Mouse (Mus musculus) embryonic facial prominence, embryonic 10.5 days (tissue): ENCODE measurements around the gene Pdzd7. TPM values are rescaled to one million over a fixed set of nuclear protein-coding genes. Genes with fewer than 3 reads are reported as not detected.

Experiments
- DNase-seq: peaks from one replicate; pipeline ENCODE4 v3.0.0-alpha.2; 2017; ENCODE audit warnings: low spot score
- H3K27ac ChIP-seq: fragments of 300-500 bp; sonication (generic); replicated peaks from 2 replicates; pipeline ENCODE4 v1.5.1; 2016; ENCODE audit warnings: mild to moderate bottlenecking
- H3K27me3 ChIP-seq: fragments of 300-500 bp; sonication (generic); replicated peaks from 2 replicates; pipeline ENCODE4 v1.6.1; 2016; ENCODE audit warnings: low read depth, mild to moderate bottlenecking; ENCODE audit not compliant: poor library complexity, severe bottlenecking
- H3K36me3 ChIP-seq: fragments of 300-500 bp; sonication (generic); replicated peaks from 2 replicates; pipeline ENCODE4 v1.6.1; 2016; ENCODE audit warnings: mild to moderate bottlenecking, moderate library complexity
- H3K4me1 ChIP-seq: fragments of 300-500 bp; sonication (generic); 2 replicates; pipeline ENCODE4 v1.6.1; 2016
- H3K4me3 ChIP-seq: fragments of 300-500 bp; sonication (generic); 2 replicates; pipeline ENCODE4 v1.5.1; 2016; ENCODE audit warnings: mild to moderate bottlenecking, moderate library complexity
- H3K9me3 ChIP-seq: fragments of 300-500 bp; sonication (generic); 2 replicates; pipeline ENCODE4 v1.6.1; 2016; ENCODE audit warnings: mild to moderate bottlenecking
- WGBS: fragments of 180-500 bp; shearing (Covaris S2); methylation state at CpG from one replicate; pipeline ENCODE4 v1.1.7; 2016; 5-methylcytosine and 5-hydroxymethylcytosine counted together
- polyA plus RNA-seq: library from polyadenylated mRNA; unstranded; fragments of >200 nt; fragmentation: Nextera tagmentation; extraction: Ambion mirVana; gene quantifications from 2 replicates; pipeline ENCODE4 v1.2.1, GENCODE M21; 2016

The Pdzd7 gene
- polyA plus RNA-seq, 1 experiment from 2014 or later: 0.27 TPM

- under 1% methylated on average over 45 of the region's 45 CpGs for WGBS
- Histone ChIP-seq H3K4me1 (peaks cover 56% of the 10 kb centered on the region), H3K27ac (peak within 1 kb of the TSS; percentile 88), H3K4me3 (peak within 1 kb of the TSS; percentile 63), H3K9me3 (no peaks in the 10 kb centered on the region), H3K27me3 (peaks cover 86% of the 10 kb centered on the region), H3K36me3 (no peaks in the 10 kb centered on the region)
- DNase-seq: peak; percentile 94
Measured at GRCm38 (mm10) chr19:45074580-45075322, 29.2 kb upstream of the Pdzd7 start, which contains the start of gene Kazald1. Kazald1 (plus strand) TSS chr19:45075241.

- Histone ChIP-seq H3K36me3 (no peaks in the 10 kb centered on the region), H3K27ac (peak overlapping the region; percentile 88), H3K9me3 (no peaks in the 10 kb centered on the region), H3K4me3 (peak overlapping the region; percentile 63), H3K27me3 (peaks cover 86% of the 10 kb centered on the region), H3K4me1 (peaks cover 49% of the 10 kb centered on the region)
- WGBS: 10% methylated on average over 20 of the region's 20 CpGs
- DNase-seq: peak; percentile 88
Measured at GRCm38 (mm10) chr19:45073871-45074542, 28.5 kb upstream of the Pdzd7 start.

- Histone ChIP-seq H3K4me1 (peaks cover 18% of the 10 kb centered on the region), H3K27me3 (peaks cover 90% of the 10 kb centered on the region), H3K4me3 (no peak overlapping the region), H3K27ac (no peak overlapping the region), H3K9me3 (no peaks in the 10 kb centered on the region), H3K36me3 (no peaks in the 10 kb centered on the region)
- 79% methylated on average over 7 of the region's 7 CpGs for WGBS
- no peak for DNase-seq
Measured at GRCm38 (mm10) chr19:45067758-45068510, 22.4 kb upstream of the Pdzd7 start.

GRCm38 (mm10) chr19:45067170-45067569 lies 21.7 kb upstream of the Pdzd7 start:
- no peak for DNase-seq
- peaks cover 18% of the 10 kb centered on the region for H3K4me1 ChIP-seq
- H3K27ac ChIP-seq: no peak overlapping the region
- no peaks in the 10 kb centered on the region for H3K9me3 ChIP-seq
- peak overlapping the region; percentile 28; the same call in 1 of the 2 replicates for H3K4me3 ChIP-seq
- peaks cover 85% of the 10 kb centered on the region for H3K27me3 ChIP-seq
- H3K36me3 ChIP-seq: no peaks in the 10 kb centered on the region
- WGBS: 14% methylated on average over 17 of the region's 17 CpGs

GRCm38 (mm10) chr19:45065226-45065625 lies 19.7 kb upstream of the Pdzd7 start:
- 4% methylated on average over 21 of the region's 21 CpGs for WGBS
- Histone ChIP-seq H3K4me3 (0 out of 2 replicates have a peak overlapping the region, but pooled peaks have one; percentile 21), H3K9me3 (no peaks in the 10 kb centered on the region), H3K27ac (no peak overlapping the region), H3K4me1 (peaks cover 18% of the 10 kb centered on the region), H3K36me3 (no peaks in the 10 kb centered on the region), H3K27me3 (peaks cover 66% of the 10 kb centered on the region)
- DNase-seq: no peak

GRCm38 (mm10) chr19:45063565-45064292 lies 18.2 kb upstream of the Pdzd7 start:
- DNase-seq: peak; percentile 69
- no peak overlapping the region for H3K27ac ChIP-seq
- H3K27me3 ChIP-seq: peaks cover 52% of the 10 kb centered on the region
- 44% methylated on average over 20 of the region's 20 CpGs for WGBS
- H3K36me3 ChIP-seq: no peaks in the 10 kb centered on the region
- no peaks in the 10 kb centered on the region for H3K9me3 ChIP-seq
- peaks cover 23% of the 10 kb centered on the region for H3K4me1 ChIP-seq
- peak overlapping the region; percentile 25 for H3K4me3 ChIP-seq

- H3K27ac ChIP-seq: peak overlapping the region; percentile 97
- H3K9me3 ChIP-seq: no peaks in the 10 kb centered on the region
- H3K36me3 ChIP-seq: peaks cover 5% of the 10 kb centered on the region; the same call in 1 of the 2 replicates
- DNase-seq: no peak
- under 1% methylated on average over 14 of the region's 14 CpGs for WGBS
- peak overlapping the region; percentile 73 for H3K4me3 ChIP-seq
- peaks cover 3% of the 10 kb centered on the region for H3K27me3 ChIP-seq
- peaks cover 34% of the 10 kb centered on the region for H3K4me1 ChIP-seq
Measured at GRCm38 (mm10) chr19:45058841-45059240, 13.3 kb upstream of the Pdzd7 start.

GRCm38 (mm10) chr19:45058113-45058839 lies 12.8 kb upstream of the Pdzd7 start:
- Histone ChIP-seq H3K9me3 (no peaks in the 10 kb centered on the region), H3K36me3 (peaks cover 5% of the 10 kb centered on the region; the same call in 1 of the 2 replicates), H3K27ac (peak overlapping the region; percentile 97), H3K4me3 (peak overlapping the region; percentile 73), H3K4me1 (peaks cover 32% of the 10 kb centered on the region), H3K27me3 (no peaks in the 10 kb centered on the region)
- WGBS: under 1% methylated on average over 34 of the region's 34 CpGs
- peak; percentile 98 for DNase-seq

- Histone ChIP-seq H3K4me1 (peaks cover 32% of the 10 kb centered on the region), H3K27me3 (no peaks in the 10 kb centered on the region), H3K4me3 (peak overlapping the region; percentile 73), H3K9me3 (no peaks in the 10 kb centered on the region), H3K36me3 (peaks cover 8% of the 10 kb centered on the region; the same call in 1 of the 2 replicates), H3K27ac (peak overlapping the region; percentile 97)
- no peak for DNase-seq
- WGBS: 48% methylated on average over 7 of the region's 7 CpGs
Measured at GRCm38 (mm10) chr19:45057724-45058112, 12.2 kb upstream of the Pdzd7 start.

- no peak for DNase-seq
- H3K4me3 ChIP-seq: peak overlapping the region; percentile 73
- no peaks in the 10 kb centered on the region for H3K27me3 ChIP-seq
- H3K9me3 ChIP-seq: no peaks in the 10 kb centered on the region
- peaks cover 14% of the 10 kb centered on the region; the same call in 1 of the 2 replicates for H3K36me3 ChIP-seq
- WGBS: 81% methylated on average over 7 of the region's 7 CpGs
- peaks cover 32% of the 10 kb centered on the region for H3K4me1 ChIP-seq
- H3K27ac ChIP-seq: peak overlapping the region; percentile 97
Measured at GRCm38 (mm10) chr19:45056908-45057698, 11.6 kb upstream of the Pdzd7 start.

- WGBS: 53% methylated on average over 4 of the region's 4 CpGs
Measured at GRCm38 (mm10) chr19:45056364-45056763, 10.8 kb upstream of the Pdzd7 start.

More at GRCm38 (mm10) chr19:45056364-45056763, 10.8 kb upstream of the Pdzd7 start:
- peak overlapping the region; percentile 97 for H3K27ac ChIP-seq
- H3K4me3 ChIP-seq: peak overlapping the region; percentile 23; the same call in 1 of the 2 replicates
- peaks cover 18% of the 10 kb centered on the region; the same call in 1 of the 2 replicates for H3K36me3 ChIP-seq
- no peaks in the 10 kb centered on the region for H3K9me3 ChIP-seq
- no peak for DNase-seq
- H3K27me3 ChIP-seq: no peaks in the 10 kb centered on the region
- H3K4me1 ChIP-seq: peaks cover 32% of the 10 kb centered on the region
